Mouse (Mus musculus) hindbrain, embryonic 14.5 days (tissue): ENCODE results near the gene Oma1. TPM values are rescaled to one million over a fixed set of nuclear protein-coding genes. Genes with fewer than 3 reads are reported as not detected.

Experiments
- ATAC-seq: fragments of 200-750 bp; cut with Nextera tagmentation; 2 replicates; pipeline ENCODE4 v1.8.0; 2017; ENCODE audit warnings: moderate number of reproducible peaks, mild to moderate bottlenecking, moderate TSS enrichment, moderate library complexity; ENCODE audit not compliant: low FRiP score
- DNase-seq: peaks from one replicate; pipeline ENCODE4 v3.0.0-alpha.2; 2015; ENCODE audit warnings: low spot score
- H3K27ac ChIP-seq: fragments of 300-500 bp; sonication (generic); 2 replicates; pipeline ENCODE4 v1.5.1; 2014; ENCODE audit warnings: mild to moderate bottlenecking, moderate library complexity
- H3K27me3 ChIP-seq: fragments of 300-500 bp; sonication (generic); 2 replicates; pipeline ENCODE4 v1.6.1; 2014; ENCODE audit warnings: mild to moderate bottlenecking, low read length, mixed read lengths; ENCODE audit not compliant: control insufficient read depth, insufficient read depth
- H3K36me3 ChIP-seq: fragments of 300-500 bp; sonication (generic); replicated peaks from 2 replicates; pipeline ENCODE4 v1.6.1; 2014; ENCODE audit not compliant: control insufficient read depth, insufficient read depth
- H3K4me1 ChIP-seq: fragments of 300-500 bp; sonication (generic); replicated peaks from 2 replicates; pipeline ENCODE4 v1.6.1; 2014; ENCODE audit warnings: antibody characterized with exemption, low read length, mixed read lengths; ENCODE audit not compliant: control insufficient read depth, insufficient read depth
- H3K4me2 ChIP-seq: fragments of 300-500 bp; sonication (generic); replicated peaks from 2 replicates; pipeline ENCODE4 v1.6.1; 2014; ENCODE audit warnings: mild to moderate bottlenecking, moderate library complexity
- H3K4me3 ChIP-seq: fragments of 300-500 bp; sonication (generic); replicated peaks from 2 replicates; pipeline ENCODE4 v1.5.1; 2014; ENCODE audit warnings: mild to moderate bottlenecking, low read length
- H3K9ac ChIP-seq: fragments of 300-500 bp; sonication (generic); 2 replicates; pipeline ENCODE4 v1.6.1; 2014
- H3K9me3 ChIP-seq: fragments of 300-500 bp; sonication (generic); 2 replicates; pipeline ENCODE4 v1.6.1; 2016; ENCODE audit warnings: low read length; ENCODE audit not compliant: control insufficient read depth
- WGBS: fragments of 180-500 bp; shearing (Covaris S2); extraction: QIAGEN DNeasy Blood & Tissue Kit; methylation state at CpG from one replicate; pipeline ENCODE4 v1.1.7; 2014; 5-methylcytosine and 5-hydroxymethylcytosine counted together
- polyA plus RNA-seq: library from polyadenylated mRNA; unstranded; fragments of >200 nt; fragmentation: Nextera tagmentation; extraction: Ambion mirVana; gene quantifications from 2 replicates; pipeline ENCODE4 v1.2.1, GENCODE M21; 2014

The Oma1 gene
- polyA plus RNA-seq, 1 experiment from 2014 or later, result 8.7 TPM

DNA sequence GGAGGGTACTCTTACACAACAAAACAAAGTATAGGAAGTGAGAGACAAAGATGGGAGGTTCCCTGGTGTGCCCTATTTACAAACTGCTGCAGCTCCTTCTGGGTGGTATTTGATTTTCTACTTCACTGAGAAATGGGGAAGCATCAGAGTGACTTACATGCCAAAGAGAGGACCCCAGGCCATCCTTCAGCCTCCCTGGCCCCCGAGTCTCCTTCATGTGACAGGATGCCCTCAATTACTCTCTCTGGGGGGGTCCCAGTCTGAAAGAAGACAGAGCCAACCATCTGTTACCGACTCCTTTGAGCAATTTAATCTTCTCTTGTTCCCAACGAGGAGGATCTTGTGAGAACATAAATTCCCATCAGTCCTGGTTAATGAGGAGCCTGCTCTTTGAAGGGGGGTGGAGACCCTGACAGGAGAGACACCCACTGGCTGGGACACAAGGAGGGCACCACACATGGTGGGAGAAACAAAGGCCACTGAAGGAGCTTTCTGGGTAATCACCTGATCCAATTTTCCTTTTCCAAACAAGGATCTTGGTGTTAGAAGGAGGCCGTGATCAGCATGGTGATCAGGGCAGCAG, 96.7 kb downstream of the Oma1 start:
- H3K27ac ChIP-seq, result no peak overlapping the region
- 0 out of 2 replicates have a peak, but pooled peaks cover 5% of the 10 kb centered on the region for H3K9me3 ChIP-seq
- no peaks in the 10 kb centered on the region for H3K4me1 ChIP-seq
- DNase-seq (no peak), ATAC-seq (no peak)
- H3K27me3 ChIP-seq, result no peaks in the 10 kb centered on the region
- no peak overlapping the region for H3K4me3 ChIP-seq
- no peak overlapping the region for H3K9ac ChIP-seq
- no peaks in the 10 kb centered on the region for H3K36me3 ChIP-seq
- no peak overlapping the region for H3K4me2 ChIP-seq
- 15% methylated on average over 4 of the region's 4 CpGs for WGBS

Other genes with a start within 250 kb of the Oma1 start
- gene Mier1, start 199.4 kb upstream of the Oma1 start, polyA plus RNA-seq, result 31.4 and 33.2 TPM in 2 replicates
- 7.2 and 7.4 TPM in 2 replicates for gene Wdr78, start 199.3 kb upstream of the Oma1 start, polyA plus RNA-seq
- 6.4 TPM in 2 replicates for gene Slc35d1, start 98.6 kb upstream of the Oma1 start, polyA plus RNA-seq
- gene 4921539E11Rik, start 22.9 kb upstream of the Oma1 start, polyA plus RNA-seq, result not detected in 2 replicates